Mouse (Mus musculus) c-Kit-positive CD71-negative TER-119-negative erythroid progenitor cells, embryonic 14.5 days (primary cell): ENCODE results near the gene Cdk11b.
"Not testable (repeated sequence)": the region's sequence is repeated elsewhere in the genome, so short reads cannot be mapped to it uniquely, and the experiment has no call there.

Experiments used
- DNase-seq: peaks from one replicate; pipeline ENCODE4 v3.0.0-alpha.2; 2013; ENCODE audit warnings: low read depth

The Cdk11b gene

DNA sequence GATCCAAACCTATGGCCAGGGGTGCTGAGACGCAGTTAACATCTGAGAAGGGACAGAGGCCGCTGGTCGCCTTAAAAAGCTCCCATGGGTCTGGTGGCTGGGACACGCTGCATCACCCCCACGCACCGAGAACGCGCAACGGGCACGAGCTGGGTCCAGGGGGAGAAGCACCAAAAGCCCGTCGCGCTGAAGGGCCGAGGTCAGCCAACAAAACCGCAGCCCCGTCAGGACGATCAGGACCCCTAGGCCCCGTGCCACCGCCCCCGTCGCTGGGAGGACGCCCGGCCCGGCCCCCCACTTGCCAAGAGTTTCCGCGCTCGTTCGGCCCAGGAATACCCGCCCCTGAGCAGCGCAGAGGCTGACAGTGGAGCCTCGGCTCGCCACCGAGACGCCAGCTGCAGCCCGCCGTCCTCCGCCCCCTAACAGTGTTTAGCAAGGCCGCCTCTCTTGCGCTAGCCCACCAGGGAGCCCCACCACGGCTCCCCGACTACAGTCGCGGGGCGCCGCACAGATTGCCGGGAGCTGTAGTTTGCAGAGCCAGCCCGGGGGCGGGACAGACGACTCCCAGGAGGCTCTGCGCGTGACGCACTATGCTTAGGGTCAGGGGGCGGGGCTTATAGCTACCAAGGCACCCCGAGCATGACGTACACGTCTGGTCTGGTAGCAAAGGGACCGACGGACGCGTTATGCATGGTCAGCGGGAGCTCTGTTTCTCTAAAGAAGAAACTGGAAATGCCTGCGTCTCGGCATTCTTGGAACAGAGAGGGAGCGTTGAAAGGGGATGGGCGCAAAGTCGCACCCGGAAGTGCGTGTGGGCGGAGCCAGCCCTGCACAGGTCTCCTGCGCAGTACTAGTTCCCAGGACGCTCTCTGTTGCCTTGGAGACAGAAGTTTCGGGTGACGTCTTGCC lies 44.3 kb downstream of the Cdk11b start, which contains the start of gene Mib2:
Gene Mib2, minus strand, starts transcription at position 510 of the 909 bp plus-strand sequence.
- peak; percentile 93 for DNase-seq

DNA sequence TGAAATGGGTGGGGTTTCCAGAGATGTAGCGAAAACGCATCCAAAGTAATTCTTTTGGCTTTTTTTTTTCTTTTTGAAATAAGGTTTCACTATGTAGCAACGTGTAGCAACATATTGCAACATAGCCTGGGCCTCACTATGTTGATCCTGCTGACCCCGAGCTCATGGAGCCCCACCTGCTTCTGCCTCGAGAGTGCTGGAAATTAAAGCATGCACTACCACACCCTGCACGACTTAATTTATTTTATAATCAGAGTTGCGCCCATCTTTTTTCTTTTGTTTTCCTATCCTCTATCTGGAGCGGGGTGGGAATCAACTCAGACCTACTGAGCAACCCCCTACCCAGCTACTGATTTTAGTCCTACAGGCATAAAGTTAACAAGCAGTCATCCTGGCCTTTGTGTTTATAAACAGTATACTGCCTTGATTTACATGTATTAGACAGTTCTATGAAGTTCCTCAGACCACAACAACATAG lies 45.0 kb downstream of the Cdk11b start:
- no peak for DNase-seq

- not testable (repeated sequence) for DNase-seq
These were observed 45.6 kb downstream of the Cdk11b start for GRCm38 (mm10) chr4:155670236-155670635.

GRCm38 (mm10) chr4:155672082-155672481 lies 47.4 kb downstream of the Cdk11b start:
- DNase-seq: no peak

DNA sequence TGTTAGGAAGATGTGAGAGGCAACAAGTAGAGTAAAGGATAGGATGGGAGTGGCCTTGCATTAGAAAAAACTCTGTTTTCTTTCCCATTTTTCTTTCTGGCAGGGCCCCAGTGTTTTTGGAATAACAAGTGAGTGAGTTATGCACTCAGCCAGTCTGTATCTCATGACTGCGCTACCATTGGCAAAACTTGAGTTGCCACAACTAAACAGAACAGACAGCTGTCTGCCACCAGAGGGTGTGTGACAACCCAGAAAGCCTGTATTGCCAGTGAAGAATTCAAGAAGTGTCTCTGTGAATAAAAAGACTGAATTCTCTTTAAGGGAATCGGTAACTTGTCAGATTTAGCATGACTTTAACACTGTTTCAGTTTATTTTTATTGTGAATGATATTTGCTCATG lies 51.3 kb downstream of the Cdk11b start:
- DNase-seq: no peak

DNA sequence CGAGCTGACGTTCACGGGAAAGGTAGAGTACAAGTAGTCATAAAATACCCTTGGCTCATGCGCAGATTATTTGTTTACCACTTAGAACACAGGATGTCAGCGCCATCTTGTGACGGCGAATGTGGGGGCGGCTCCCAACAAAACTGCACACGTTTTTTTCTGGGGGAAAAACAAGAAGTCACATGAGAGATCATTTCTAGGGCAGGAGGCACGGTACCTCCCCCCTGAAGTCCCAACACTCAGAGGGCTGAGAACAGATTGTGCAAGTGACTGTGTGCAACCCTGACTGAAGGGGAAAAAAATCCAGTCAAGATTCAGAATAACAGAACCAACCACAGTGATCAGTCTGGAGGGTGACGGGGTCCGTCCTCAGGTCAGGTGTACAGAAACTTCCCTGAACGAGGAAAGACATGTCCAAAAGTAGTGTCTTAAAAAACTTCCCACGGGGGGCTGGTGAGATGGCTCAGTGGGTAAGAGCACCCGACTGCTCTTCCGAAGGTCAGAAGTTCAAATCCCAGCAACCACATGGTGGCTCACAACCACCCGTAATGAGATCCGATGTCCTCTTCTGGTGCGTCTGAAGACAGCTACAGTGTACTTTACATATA lies 59.1 kb downstream of the Cdk11b start:
- not testable (repeated sequence) for DNase-seq

DNA sequence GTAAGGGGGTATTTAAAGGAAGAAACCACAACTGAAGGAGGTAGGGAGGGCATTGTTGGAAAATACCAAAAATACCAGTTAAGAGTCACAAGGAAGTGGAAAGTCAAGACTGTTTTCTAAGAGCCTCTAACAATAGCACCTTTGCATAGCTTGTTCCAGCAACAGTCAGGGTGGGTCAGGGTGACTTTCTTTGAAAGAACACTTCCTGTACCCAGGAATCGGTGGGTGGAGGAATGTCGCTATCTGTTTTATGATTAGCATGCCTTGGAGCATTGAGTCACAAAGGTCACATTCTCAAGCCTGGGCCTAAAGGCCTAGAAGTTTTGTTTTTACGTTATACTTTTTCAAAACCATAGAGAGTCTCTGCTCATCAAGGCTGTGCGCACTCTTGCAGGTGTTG lies 63.1 kb downstream of the Cdk11b start:
- DNase-seq: not testable (repeated sequence)

DNA sequence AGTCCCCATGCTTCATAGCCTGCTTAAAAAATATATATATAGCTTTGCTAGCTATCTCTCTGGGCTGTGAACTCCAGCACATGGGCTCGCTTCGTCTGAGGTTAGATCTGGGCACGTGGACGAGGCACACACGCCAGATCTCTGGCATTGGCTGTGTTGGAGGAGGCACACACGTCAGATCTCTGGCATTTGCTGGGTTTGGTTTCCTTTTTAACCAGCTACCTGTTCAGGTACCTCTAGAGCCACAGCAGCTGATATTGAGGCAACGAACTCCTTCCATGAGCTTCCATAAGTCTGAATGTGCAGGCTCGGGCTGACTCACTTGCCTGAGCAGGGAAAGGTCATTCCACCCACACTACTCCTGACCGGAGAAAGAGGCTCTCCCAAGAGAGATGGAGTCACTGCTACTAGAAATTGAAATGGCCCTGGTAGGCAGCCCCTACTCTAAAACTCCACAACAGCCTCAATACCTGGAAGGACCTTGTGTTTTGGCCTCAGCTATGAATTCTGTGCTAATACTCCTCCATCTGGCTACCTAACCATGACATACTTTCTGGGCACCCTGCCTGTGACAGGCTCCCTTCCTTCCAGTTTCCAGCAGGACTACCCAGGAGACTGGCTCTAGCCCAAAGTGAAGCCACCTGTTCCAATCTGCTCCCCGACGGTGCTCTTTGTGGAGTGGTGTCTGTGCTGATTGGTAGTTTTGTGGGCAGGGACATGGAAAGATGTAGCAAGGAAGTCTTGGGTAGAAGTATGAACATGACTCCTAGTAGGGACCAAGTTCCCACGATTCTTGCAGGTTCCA lies 66.1 kb downstream of the Cdk11b start:
- DNase-seq: no peak

GRCm38 (mm10) chr4:155692421-155692820 lies 67.8 kb downstream of the Cdk11b start:
- DNase-seq: no peak

DNA sequence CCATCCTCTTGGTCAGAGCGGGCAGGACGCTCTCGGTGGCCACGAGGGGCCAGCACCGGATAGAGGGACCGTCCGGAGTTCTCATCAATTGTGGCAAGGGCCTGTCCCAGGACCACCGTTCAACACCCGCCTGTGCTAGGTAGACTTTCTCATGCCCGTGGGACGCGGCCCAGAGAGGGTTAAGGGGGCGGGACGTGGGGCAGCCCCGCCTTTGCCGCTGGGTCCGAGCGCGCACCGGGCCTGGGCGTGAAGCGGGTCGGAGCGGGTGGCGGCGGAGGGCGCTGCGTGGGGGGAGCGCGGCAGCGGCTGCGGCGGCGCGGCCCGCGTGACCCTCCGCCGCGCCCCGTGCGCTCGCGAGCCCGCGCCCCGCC lies 69.4 kb downstream of the Cdk11b start, which contains the start of gene Fndc10:
Gene Fndc10, plus strand, starts transcription at position 232 of the 371 bp plus-strand sequence.
- DNase-seq: no peak

- no peak for DNase-seq
These were observed 70.1 kb downstream of the Cdk11b start for GRCm38 (mm10) chr4:155694482-155695401.

- DNase-seq: no peak
These were observed 70.9 kb downstream of the Cdk11b start for GRCm38 (mm10) chr4:155695531-155696062.

DNA sequence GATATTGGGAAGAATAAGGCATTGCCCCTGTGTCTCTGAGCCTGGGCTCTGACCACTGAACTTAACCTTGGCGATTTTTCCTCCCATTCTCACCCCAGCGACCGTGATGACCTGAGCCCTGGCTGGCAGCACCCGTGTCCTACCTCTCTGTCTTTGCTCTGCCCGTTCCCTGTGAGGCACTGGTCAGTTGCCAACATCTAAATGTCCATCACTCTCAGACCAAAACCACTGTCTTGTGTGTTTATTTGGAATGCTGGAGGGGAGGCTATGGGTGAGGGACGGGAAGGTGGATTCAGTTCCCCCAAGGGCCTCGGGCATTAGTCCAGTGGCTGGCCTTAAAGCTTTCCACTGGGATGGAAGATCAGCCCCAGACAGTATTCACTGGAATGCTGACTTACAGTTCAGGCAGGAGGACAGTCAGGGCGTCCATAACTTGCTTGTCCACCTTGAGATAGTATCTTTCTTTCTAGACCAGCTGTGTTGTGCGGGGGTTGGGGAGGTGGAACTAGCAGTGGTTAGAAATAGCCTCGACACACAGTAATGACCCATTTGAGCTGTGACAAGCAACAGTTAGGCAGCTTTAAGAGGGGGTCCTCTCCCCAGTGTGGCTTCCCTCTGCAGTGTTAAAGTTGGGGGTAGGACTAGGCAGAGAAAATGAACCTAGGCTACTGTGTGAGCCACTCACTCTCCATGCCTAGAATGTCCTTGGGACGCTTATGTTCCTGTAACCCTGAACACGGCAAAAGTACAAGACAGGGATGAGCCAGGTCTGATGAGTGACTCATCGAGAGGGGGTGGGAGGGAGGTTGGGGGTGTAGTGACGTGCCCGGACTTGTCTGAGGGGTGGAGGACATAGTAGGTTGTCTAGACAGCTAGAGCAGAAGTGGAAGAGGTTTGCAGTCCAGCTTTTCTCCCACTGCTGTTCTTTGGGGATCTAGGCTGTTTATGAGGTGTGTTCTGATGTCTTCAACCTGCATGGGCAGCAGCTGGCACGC lies 71.9 kb downstream of the Cdk11b start:
- DNase-seq: no peak
